ENCODE assay signal across 14 mouse cellular contexts in the genomic region with DNA sequence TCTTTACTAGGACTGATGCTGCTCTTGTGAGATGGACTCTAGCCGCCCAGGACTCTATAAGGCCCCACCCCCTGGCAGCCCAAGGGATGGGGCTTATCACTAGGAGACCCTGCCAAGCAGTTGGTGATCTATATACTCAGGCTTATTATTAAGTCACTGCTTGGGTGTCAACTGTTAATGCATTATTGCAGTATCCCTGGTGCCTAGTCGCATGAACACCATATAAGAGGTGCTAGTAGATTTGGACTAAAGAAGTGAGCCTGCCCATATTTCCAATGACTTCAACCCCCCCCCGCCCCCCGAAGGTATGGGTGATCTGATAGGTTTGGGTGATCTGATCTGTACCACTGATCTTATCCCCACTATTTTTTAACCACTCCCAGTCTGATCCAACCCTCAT. TPM values are rescaled to one million over a fixed set of nuclear protein-coding genes. Genes with fewer than 3 reads are reported as not detected.
DNase-seq lines count a peak whose midpoint lies in the region; ATAC-seq lines count a peak whose summit lies in the region.
"Had no signal": no experiment of that assay in that cellular context is flagged by ENCODE, and none has a peak within 500 bp of the region (broad histone marks: within the 10 kb centered on the region; RNA-seq: fewer than 3 reads in every experiment).

A gene (minus strand): TSS at position 101 of the 400 bp plus-strand sequence.

- H3K4me1 ChIP-seq in heart, embryonic 10.5 days: no peaks in the 10 kb centered on the region
- H3K4me1 ChIP-seq: embryonic facial prominence, embryonic 13.5 days; intestine, embryonic 15.5 days; neural tube, embryonic 15.5 days had no signal

- H3K27me3 ChIP-seq in heart, embryonic 10.5 days (ENCODE audit: insufficient read depth, poor library complexity, severe bottlenecking): no peaks in the 10 kb centered on the region
- H3K27me3 ChIP-seq: embryonic facial prominence, embryonic 13.5 days; intestine, embryonic 15.5 days; neural tube, embryonic 15.5 days had no signal

- H3K27ac ChIP-seq in heart, embryonic 10.5 days: no peak within 1 kb of the TSS
- H3K27ac ChIP-seq: embryonic facial prominence, embryonic 13.5 days; intestine, embryonic 15.5 days; neural tube, embryonic 15.5 days had no signal

- 84% methylated on average over 4 of the region's 4 CpGs for WGBS in heart, embryonic 10.5 days

- ATAC-seq in erythroid progenitor cell, adult 5-6 weeks (replicated peaks; ENCODE audit: low FRiP score, poor library complexity, severe bottlenecking): no peak
- ATAC-seq: forebrain, embryonic 14.5 days; intestine, embryonic 15.5 days had no signal

- no peak within 1 kb of the TSS for H3K4me3 ChIP-seq in heart, embryonic 10.5 days
- H3K4me3 ChIP-seq: embryonic facial prominence, embryonic 13.5 days; intestine, embryonic 15.5 days; neural tube, embryonic 15.5 days had no signal

- H3K9me3 ChIP-seq in heart, embryonic 10.5 days: no peaks in the 10 kb centered on the region
- H3K9me3 ChIP-seq: embryonic facial prominence, embryonic 13.5 days; intestine, embryonic 15.5 days; neural tube, embryonic 15.5 days had no signal

- DNase-seq in gastrocnemius, adult 18-20 months (ENCODE audit: low spot score): no peak
- DNase-seq in gastrocnemius, postnatal 4 days (ENCODE audit: low spot score in 2 of 2): no peak
- no peak for DNase-seq in adrenal gland, adult 2 months
- DNase-seq in left cerebral cortex, postnatal 4 days: no peak
- no peak for DNase-seq in kidney, adult 9 months
- no peak for DNase-seq in heart, embryonic 10.5 days (ENCODE audit: low spot score)
- no peak for DNase-seq in ovary, adult 18-20 months (ENCODE audit: low spot score)
- DNase-seq: kidney, postnatal 4 days; thymus, postnatal 36 days had no signal

- no peaks in the 10 kb centered on the region for H3K36me3 ChIP-seq in heart, embryonic 10.5 days
- H3K36me3 ChIP-seq: embryonic facial prominence, embryonic 13.5 days; intestine, embryonic 15.5 days; neural tube, embryonic 15.5 days had no signal

- intact Hi-C loops in left cerebral cortex, postnatal 4 days (cut with DNase I): no loop called here

RNA-seq across cellular contexts. Expression of the gene that starts here (rescaled TPM):
- total RNA-seq in gastrocnemius, adult 18-20 months (2021): 10 to 100 TPM; 44.0 to 52.1 TPM
- 1 to 10 TPM; 3.0 to 5.4 TPM for total RNA-seq in gastrocnemius, postnatal 4 days (2021)
- 10 to 100 TPM; 32.0 to 56.3 TPM for total RNA-seq in adrenal gland, adult 2 months (2021)
- polyA plus RNA-seq in adrenal gland, adult 2 months (2012; rRNA removed): 7.8 TPM in 2 replicates
- 44.0 and 57.0 TPM in 2 replicates for total RNA-seq in erythroid progenitor cell, adult 5-6 weeks (2015; ENCODE audit: low replicate concordance)
- total RNA-seq in erythroid progenitor cell, adult 5-6 weeks (2017; ENCODE audit: low replicate concordance): 36.5 and 43.3 TPM in 2 replicates
- 10 to 100 TPM; 17.2 to 19.2 TPM for total RNA-seq in left cerebral cortex, postnatal 4 days (2021)
- polyA plus RNA-seq in heart, embryonic 10.5 days (2016; fragmentation: Nextera tagmentation; extraction: Ambion mirVana): 3.0 and 3.5 TPM in 2 replicates
